ENCODE assay signal across 28 mouse cellular contexts in the genomic region with DNA sequence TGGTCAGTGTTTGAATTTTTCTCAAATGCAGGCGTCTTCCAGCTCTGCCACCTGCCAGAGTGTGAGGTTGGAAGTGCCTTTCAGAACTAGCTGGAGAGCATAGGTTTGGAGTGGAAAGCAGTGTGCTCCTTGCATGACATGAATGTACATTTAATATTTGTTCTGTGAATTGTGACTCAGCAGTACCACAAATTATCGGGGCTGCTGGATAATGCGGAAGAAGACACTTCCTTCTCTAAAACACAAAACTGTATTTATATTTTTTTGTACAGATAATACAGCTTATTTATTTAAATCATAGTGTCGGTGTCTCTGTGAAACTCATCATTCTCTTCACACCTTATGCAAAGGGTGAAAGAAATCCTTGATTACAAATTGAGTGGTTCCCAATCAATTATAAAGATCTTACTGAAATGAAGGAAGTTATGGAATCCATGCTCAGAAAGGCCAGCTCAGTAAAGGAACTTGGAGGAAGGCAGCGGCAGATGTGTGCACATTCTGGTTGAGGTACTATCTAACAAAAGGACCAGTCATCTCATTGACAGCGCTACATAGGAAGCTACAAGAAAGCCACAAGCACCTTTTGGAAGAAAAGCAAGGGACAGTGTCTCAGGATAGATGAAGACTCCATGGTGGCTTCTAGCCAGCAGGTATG.
DNase-seq lines count a peak whose midpoint lies in the region; ATAC-seq and TF ChIP-seq lines count a peak whose summit lies in the region.
"Had no signal": no experiment of that assay in that cellular context is flagged by ENCODE, and none has a peak within 500 bp of the region (broad histone marks: within the 10 kb centered on the region; RNA-seq: fewer than 3 reads in every experiment).

No protein-coding gene starts in this region.

- H3K4me2 ChIP-seq in heart, embryonic 12.5 days: no peak overlapping the region
- H3K4me2 ChIP-seq: embryonic facial prominence, embryonic 13.5 days; embryonic facial prominence, embryonic 15.5 days; forebrain, embryonic 12.5 days had no signal

- 0 out of 4 replicates have a peak, but pooled peaks of 1 of the 2 experiments have one; percentile 31 for TF ChIP-seq POLR2A in MEL (IDR thresholded peaks at IDR 0.05; ENCODE audit: control insufficient read depth in 1 of 2, insufficient read depth in 1 of 2, low read depth in 1 of 2, low read length in 2 of 2, poor library complexity in 1 of 2)
- TF ChIP-seq POLR2A in bone marrow macrophage, adult 2 months (IDR thresholded peaks at IDR 0.05; ENCODE audit: borderline replicate concordance, low read depth, low read length): no peak
- no peak for TF ChIP-seq POLR2A in thymus, adult 2 months (IDR thresholded peaks at IDR 0.05; ENCODE audit: control insufficient read depth, extremely low read depth, insufficient read depth, low read length, poor library complexity)

- ATAC-seq in heart, embryonic 12.5 days (ENCODE audit: insufficient number of reproducible peaks, low FRiP score): no peak
- ATAC-seq: activated CD4-positive, CD25-positive, alpha-beta regulatory T cell, adult 4 months; CD4-positive, CD25-positive, alpha-beta regulatory T cell, adult 4 months; forebrain, embryonic 14.5 days; forebrain, embryonic 16.5 days; Patski had no signal

- H3K9me3 ChIP-seq in heart, embryonic 12.5 days (replicated peaks): no peaks in the 10 kb centered on the region
- no peaks in the 10 kb centered on the region for H3K9me3 ChIP-seq in MEL (replicated peaks; ENCODE audit: insufficient read depth, low read length)
- H3K9me3 ChIP-seq: embryonic facial prominence, embryonic 13.5 days; embryonic facial prominence, embryonic 15.5 days; forebrain, embryonic 10.5 days; forebrain, embryonic 12.5 days; G1E had no signal

- peaks cover 11% of the 10 kb centered on the region for H3K4me1 ChIP-seq in heart, embryonic 12.5 days (replicated peaks)
- H3K4me1 ChIP-seq in MEL (ENCODE audit: control insufficient read depth in 1 of 2, insufficient read depth in 2 of 2, low read length in 2 of 2): peaks cover 5 to 24% of the 10 kb centered on the region in 2 experiments
- no peaks in the 10 kb centered on the region for H3K4me1 ChIP-seq in bone marrow macrophage, adult 2 months (ENCODE audit: control insufficient read depth, insufficient read depth, low read length)
- no peaks in the 10 kb centered on the region for H3K4me1 ChIP-seq in thymus, adult 2 months (replicated peaks; ENCODE audit: control insufficient read depth, insufficient read depth, low read length)
- H3K4me1 ChIP-seq: embryonic facial prominence, embryonic 15.5 days; forebrain, embryonic 12.5 days had no signal

- 0 out of 2 replicates have a peak, but pooled peaks cover 1% of the 10 kb centered on the region for H3K36me3 ChIP-seq in heart, embryonic 12.5 days
- peaks cover 0 to 16% of the 10 kb centered on the region in 2 experiments; a peak in 2 of 4 replicates for H3K36me3 ChIP-seq in MEL (ENCODE audit: control insufficient read depth in 1 of 2, insufficient read depth in 2 of 2, low read length in 2 of 2)
- no peaks in the 10 kb centered on the region for H3K36me3 ChIP-seq in thymus, adult 2 months (ENCODE audit: control insufficient read depth, insufficient read depth, low read length)
- H3K36me3 ChIP-seq: forebrain, embryonic 10.5 days; forebrain, embryonic 12.5 days; G1E had no signal

- H3K27ac ChIP-seq in heart, embryonic 12.5 days (ENCODE audit: poor library complexity, severe bottlenecking): no peak overlapping the region
- H3K27ac ChIP-seq in MEL (ENCODE audit: control insufficient read depth, low read depth, low read length): peak overlapping the region; percentile 46; the same call in 1 of the 2 replicates
- 0 out of 2 replicates have a peak overlapping the region, but pooled peaks have one; percentile 45 for H3K27ac ChIP-seq in bone marrow macrophage, adult 2 months (ENCODE audit: insufficient read depth, low read depth, low read length)
- H3K27ac ChIP-seq in thymus, adult 2 months (ENCODE audit: control insufficient read depth, insufficient read depth, low read length): no peak overlapping the region
- H3K27ac ChIP-seq: embryonic facial prominence, embryonic 13.5 days; embryonic facial prominence, embryonic 15.5 days; forebrain, embryonic 10.5 days; forebrain, embryonic 12.5 days had no signal

- no peak for TF ChIP-seq CTCF in MEL (IDR thresholded peaks at IDR 0.05 in 2 of 3, conservative IDR thresholded peaks at IDR 0.05 in 1 of 3; ENCODE audit: control insufficient read depth in 1 of 3, insufficient read depth in 1 of 3, low read depth in 2 of 3, low read length in 3 of 3, poor library complexity in 1 of 3, severe bottlenecking in 1 of 3)
- no peak for TF ChIP-seq CTCF in bone marrow macrophage, adult 2 months (IDR thresholded peaks at IDR 0.05; ENCODE audit: low read depth, low read length)
- no peak for TF ChIP-seq CTCF in thymus, adult 2 months (IDR thresholded peaks at IDR 0.05; ENCODE audit: borderline replicate concordance, control insufficient read depth, extremely low read depth, insufficient read depth, low read length, poor library complexity)

- WGBS in heart, embryonic 12.5 days: 81% methylated on average over 6 of the region's 6 CpGs
- 81% methylated on average over 6 of the region's 6 CpGs for WGBS in thymus, adult 2 months

- H3K27me3 ChIP-seq in heart, embryonic 12.5 days (replicated peaks): no peaks in the 10 kb centered on the region
- no peaks in the 10 kb centered on the region for H3K27me3 ChIP-seq in MEL (ENCODE audit: control insufficient read depth in 1 of 2, insufficient read depth in 2 of 2, low read length in 2 of 2)
- no peaks in the 10 kb centered on the region for H3K27me3 ChIP-seq in thymus, adult 2 months (ENCODE audit: control insufficient read depth, insufficient read depth, low read length)
- H3K27me3 ChIP-seq: CH12.LX; embryonic facial prominence, embryonic 13.5 days; embryonic facial prominence, embryonic 15.5 days; forebrain, embryonic 12.5 days; Patski had no signal

- TF ChIP-seq RAD21 in MEL (IDR thresholded peaks at IDR 0.05; ENCODE audit: low read depth, low read length): no peak

- peak; percentile 73 for DNase-seq in heart, adult 11 months
- peak; percentile 77 for DNase-seq in MEL (ENCODE audit: low read depth, low spot score)
- DNase-seq in thymus, adult 2 months: no peak
- DNase-seq: adrenal gland, adult 8-10 months; adrenal gland, postnatal 14 days; adrenal gland, postnatal 36 days; B cell, adult 2 months; cerebellum, adult 11 months; cerebellum, adult 18-20 months; cerebellum, adult 8-10 months; cerebellum, adult 9-11 months; cerebellum, postnatal 14 days; cerebellum, postnatal 36 days; embryo, embryonic 11 days had no signal

- no peak overlapping the region for H3K4me3 ChIP-seq in heart, embryonic 12.5 days
- 0 out of 4 replicates have a peak overlapping the region, but pooled peaks of 1 of the 2 experiments have one; percentile 18 for H3K4me3 ChIP-seq in MEL (ENCODE audit: control insufficient read depth in 1 of 2, insufficient read depth in 1 of 2, low read depth in 2 of 2, low read length in 2 of 2)
- no peak overlapping the region for H3K4me3 ChIP-seq in bone marrow macrophage, adult 2 months (ENCODE audit: insufficient read depth, low read length)
- H3K4me3 ChIP-seq in thymus, adult 2 months (ENCODE audit: control insufficient read depth, insufficient read depth, low read length): no peak overlapping the region
- H3K4me3 ChIP-seq: embryonic facial prominence, embryonic 13.5 days; embryonic facial prominence, embryonic 15.5 days; erythroblast, embryonic 14.5 days; forebrain, embryonic 10.5 days; forebrain, embryonic 12.5 days had no signal

- TF ChIP-seq EP300 in MEL (IDR thresholded peaks at IDR 0.05; ENCODE audit: low read depth in 1 of 2, low read length in 2 of 2): peak; percentile 62 to 80

- H3K9ac ChIP-seq in heart, embryonic 12.5 days: no peak overlapping the region
- peak overlapping the region; percentile 21; the same call in 1 of the 2 replicates for H3K9ac ChIP-seq in MEL (ENCODE audit: control insufficient read depth, low read depth, low read length, poor library complexity, severe bottlenecking)
- H3K9ac ChIP-seq: embryonic facial prominence, embryonic 13.5 days; embryonic facial prominence, embryonic 15.5 days; forebrain, embryonic 12.5 days had no signal

- H3K79me2 ChIP-seq in MEL (ENCODE audit: control insufficient read depth, insufficient read depth, low read length, poor library complexity): no peaks in the 10 kb centered on the region

TF ChIP-seq in MEL, 35 proteins besides CTCF, POLR2A, EP300 and RAD21:
- peak; percentile 57; the same call in 1 of the 2 replicates for TF ChIP-seq ELF1 (IDR thresholded peaks at IDR 0.05; ENCODE audit: low read depth, low read length)
- peak; percentile 60 for TF ChIP-seq ETS1 (IDR thresholded peaks at IDR 0.05; ENCODE audit: low read depth, low read length)
- 0 out of 2 replicates have a peak, but pooled peaks have one; percentile 36 for TF ChIP-seq MYC (IDR thresholded peaks at IDR 0.05; ENCODE audit: low read depth, low read length)
- 0 out of 2 replicates have a peak, but pooled peaks have one; percentile 13 for TF ChIP-seq JUND (IDR thresholded peaks at IDR 0.05; ENCODE audit: low read depth, low read length)
- no peak for TF ChIP-seq CHD1 (IDR thresholded peaks at IDR 0.05; ENCODE audit: low read depth, low read length)
- TF ChIP-seq MAFK (IDR thresholded peaks at IDR 0.05; ENCODE audit: borderline replicate concordance, low read depth, low read length): 0 out of 2 replicates have a peak, but pooled peaks have one; percentile 13
- no peak for TF ChIP-seq E2F4 (IDR thresholded peaks at IDR 0.05; ENCODE audit: borderline replicate concordance, low read depth, low read length)
- 0 out of 2 replicates have a peak, but pooled peaks have one; percentile 62 for TF ChIP-seq TBP (IDR thresholded peaks at IDR 0.05; ENCODE audit: low read depth, low read length)
- no peak for TF ChIP-seq ZC3H11A (IDR thresholded peaks at IDR 0.05; ENCODE audit: low read depth, low read length)
- peak; percentile 20; the same call in 1 of the 2 replicates for TF ChIP-seq MXI1 (IDR thresholded peaks at IDR 0.05; ENCODE audit: low read depth, low read length)
- peak; percentile 28; the same call in 1 of the 2 replicates for TF ChIP-seq MAX (IDR thresholded peaks at IDR 0.05; ENCODE audit: low read length)
- TF ChIP-seq GATA1 (IDR thresholded peaks at IDR 0.05; ENCODE audit: low read depth, low read length): peak; percentile 33; the same call in 1 of the 2 replicates
- no peak for TF ChIP-seq ZKSCAN1 (IDR thresholded peaks at IDR 0.05; ENCODE audit: low read depth, low read length)
- peak; percentile 53; the same call in 1 of the 2 replicates for TF ChIP-seq SIN3A (IDR thresholded peaks at IDR 0.05; ENCODE audit: low read length)

Comparison
In these comparisons a context has a peak if more than half of its experiments do, and no peak if none do; other contexts are left out.
1. H3K27ac ChIP-seq: peak in MEL (single experiment) and bone marrow macrophage, adult 2 months (single experiment); none in heart, embryonic 12.5 days (single experiment) and thymus, adult 2 months (single experiment).